Mouse (Mus musculus) heart, postnatal 14 days (tissue): ENCODE measurements around the gene Dnajb12. TPM values are rescaled to one million over a fixed set of nuclear protein-coding genes. Genes with fewer than 3 reads are reported as not detected.

ENCODE experiments used
- DNase-seq, 2 experiments: peaks; one replicate each; pipeline ENCODE4 v3.0.0; 2021 to 2022
- intact Hi-C: fragments of 180-260 bp; cut with DNase I; formaldehyde crosslinking; loops from one replicate; pipeline ENCODE4 v1.15.1; 2025
- total RNA-seq, 2 experiments: library from RNA; stranded (reverse); gene quantifications; 2 replicates each; pipeline ENCODE4 v1.2.3; 2021

Gene Dnajb12
- total RNA-seq, 2 experiments from 2014 or later: 34.7 to 35.7 TPM

DNA sequence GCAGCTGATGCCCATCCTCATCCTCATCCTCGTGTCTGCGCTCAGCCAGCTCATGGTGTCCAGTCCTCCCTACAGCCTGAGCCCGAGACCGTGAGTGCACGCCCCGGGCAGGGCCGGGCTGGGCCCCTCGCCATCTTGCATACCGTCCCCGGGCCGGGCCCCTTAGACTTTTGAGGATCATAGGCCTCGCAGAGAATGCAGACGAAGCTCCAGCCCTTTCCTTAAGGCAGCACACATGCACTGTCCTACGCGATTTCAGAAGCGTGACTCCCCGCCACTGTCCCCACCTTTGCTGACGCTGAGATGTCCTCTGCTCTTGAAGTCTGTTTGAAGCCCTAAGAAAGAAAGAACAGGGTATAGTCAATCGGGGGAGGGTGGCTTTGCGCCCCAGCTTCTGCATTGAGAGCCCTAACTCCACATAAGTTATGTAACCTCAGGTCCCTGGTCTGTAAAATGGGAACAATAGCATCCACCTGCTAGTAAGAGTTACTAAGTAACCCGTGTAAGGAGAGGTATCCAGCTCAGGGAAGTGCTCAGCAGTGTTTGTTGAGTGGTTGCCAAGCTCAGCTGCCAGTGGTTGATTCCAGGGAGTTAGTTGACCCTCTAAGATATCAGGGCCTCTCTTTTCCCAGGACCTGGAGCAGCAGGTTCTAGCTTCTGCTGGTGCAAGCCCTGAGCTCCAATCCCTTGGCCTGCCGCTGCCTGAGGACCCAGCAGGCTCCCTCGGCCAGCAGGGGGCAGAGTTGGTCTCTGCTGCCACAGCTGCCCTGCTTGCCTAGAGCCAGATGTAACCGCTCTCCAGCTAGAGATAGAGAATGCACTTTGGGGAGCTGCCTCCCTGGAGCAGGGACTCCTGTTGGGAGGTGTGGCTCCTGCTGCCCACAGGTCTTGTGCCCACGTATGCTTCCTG, 15.2 kb downstream of the Dnajb12 start:
- intact Hi-C loops: loop anchor here (1.0 to 5.0 kb wide), 4 partner anchors 57 to 353 kb away; partner anchors contain the start of gene Ddit4
- peak; percentile 94 to 95 for DNase-seq

DNA sequence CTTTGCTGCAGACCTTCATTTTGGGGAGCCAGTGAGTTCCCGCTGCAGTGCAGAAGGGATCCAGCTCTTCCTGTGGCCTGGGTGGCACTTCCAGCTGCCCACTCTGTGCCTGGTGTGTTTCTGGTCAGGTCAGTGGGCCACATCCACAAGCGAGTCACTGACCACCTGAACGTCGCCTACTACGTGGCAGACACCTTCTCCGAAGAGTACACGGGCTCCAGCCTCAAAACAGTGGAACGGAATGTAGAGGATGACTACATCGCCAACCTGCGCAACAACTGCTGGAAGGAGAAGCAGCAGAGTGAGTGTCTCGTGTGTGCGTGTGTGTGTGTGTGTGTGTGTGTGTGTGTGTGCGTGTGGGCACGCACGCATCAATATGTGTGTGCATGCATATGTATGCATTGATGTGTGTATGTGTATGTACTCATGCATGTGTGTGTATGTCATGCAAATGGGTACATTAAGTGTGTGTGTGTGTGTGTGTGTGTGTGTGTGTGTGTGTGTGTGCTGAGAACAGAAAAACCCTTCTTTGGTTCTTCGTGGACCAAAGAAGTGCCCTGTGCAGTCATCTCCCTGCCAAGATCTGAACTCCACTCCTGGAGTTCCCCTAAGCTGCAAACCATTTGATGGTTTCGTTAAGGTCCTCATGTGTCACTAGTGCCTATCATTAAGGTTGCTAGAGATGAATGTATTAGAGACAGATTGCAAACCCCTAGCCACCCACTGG, 16.3 kb downstream of the Dnajb12 start:
- DNase-seq: no peak
- intact Hi-C loops: loop anchor here (5.0 kb wide), 1 partner anchor 87 kb away; no protein-coding TSS in a partner anchor

DNA sequence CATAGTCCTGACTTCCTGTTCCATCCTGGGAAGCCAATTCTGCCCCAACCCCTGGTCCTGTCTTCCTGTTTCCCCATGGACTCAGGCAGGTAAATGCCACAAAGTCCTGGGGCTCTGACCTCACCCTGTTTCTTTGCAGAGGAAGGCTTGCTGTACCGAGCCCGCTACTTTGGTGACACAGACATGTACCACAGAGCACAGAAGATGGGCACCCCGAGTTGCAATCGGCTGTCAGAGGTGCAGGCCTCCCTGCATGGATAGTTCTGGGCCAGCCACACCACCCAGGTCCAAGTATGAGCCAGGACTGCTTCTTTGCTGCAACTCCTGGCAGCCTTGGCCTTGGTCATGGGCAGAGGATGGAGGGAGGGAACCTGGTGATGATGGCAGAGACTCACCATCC, 16.9 kb downstream of the Dnajb12 start:
- intact Hi-C loops: loop anchor here (5.0 kb wide), 1 partner anchor 86 kb away; no protein-coding TSS in a partner anchor
- DNase-seq: no peak

DNA sequence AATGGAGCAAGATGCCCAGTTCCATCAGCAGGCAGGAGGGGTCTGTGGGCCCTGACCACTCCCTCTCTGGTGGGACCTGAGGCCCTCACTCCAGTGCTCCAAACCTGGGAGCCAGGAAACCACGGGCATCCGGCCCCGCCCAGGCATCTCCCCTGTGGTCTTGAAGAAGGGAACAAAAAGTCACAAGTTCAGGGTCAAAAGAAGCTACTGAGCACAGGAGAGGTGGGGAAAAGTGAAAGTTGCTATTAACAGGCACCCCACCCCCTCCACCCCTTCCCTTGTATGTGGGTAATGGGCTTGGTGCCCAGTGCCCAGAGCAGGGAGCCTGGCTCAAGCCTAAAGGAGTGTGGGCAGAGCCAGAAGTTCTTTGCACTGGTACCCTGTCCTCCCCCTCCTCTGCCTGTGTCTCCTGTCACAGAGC, 17.6 kb downstream of the Dnajb12 start:
- intact Hi-C loops: loop anchor here (5.0 kb wide), 1 partner anchor 85 kb away; no protein-coding TSS in a partner anchor
- DNase-seq: no peak

DNA sequence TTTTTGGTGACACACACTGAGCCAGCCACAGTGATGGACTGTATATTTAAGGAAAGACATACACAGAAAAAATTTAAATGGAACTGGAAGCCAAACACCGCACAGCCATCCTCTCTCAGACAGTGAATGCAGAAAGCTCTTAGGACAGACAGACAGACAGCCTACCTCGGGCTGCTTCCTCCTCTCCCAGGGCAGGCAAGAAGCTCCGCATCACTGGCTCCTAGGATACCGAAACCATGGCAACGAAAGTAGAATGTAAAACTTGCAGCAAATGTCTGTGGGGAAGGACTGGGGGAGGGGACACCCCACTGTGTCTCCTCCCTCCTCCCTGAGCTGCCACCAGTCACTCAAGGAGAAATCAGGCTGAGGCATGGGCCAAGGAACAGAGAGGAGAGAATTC, 18.2 kb downstream of the Dnajb12 start:
- intact Hi-C loops: loop anchor here (5.0 kb wide), 1 partner anchor 85 kb away; no protein-coding TSS in a partner anchor
- DNase-seq: no peak

DNA sequence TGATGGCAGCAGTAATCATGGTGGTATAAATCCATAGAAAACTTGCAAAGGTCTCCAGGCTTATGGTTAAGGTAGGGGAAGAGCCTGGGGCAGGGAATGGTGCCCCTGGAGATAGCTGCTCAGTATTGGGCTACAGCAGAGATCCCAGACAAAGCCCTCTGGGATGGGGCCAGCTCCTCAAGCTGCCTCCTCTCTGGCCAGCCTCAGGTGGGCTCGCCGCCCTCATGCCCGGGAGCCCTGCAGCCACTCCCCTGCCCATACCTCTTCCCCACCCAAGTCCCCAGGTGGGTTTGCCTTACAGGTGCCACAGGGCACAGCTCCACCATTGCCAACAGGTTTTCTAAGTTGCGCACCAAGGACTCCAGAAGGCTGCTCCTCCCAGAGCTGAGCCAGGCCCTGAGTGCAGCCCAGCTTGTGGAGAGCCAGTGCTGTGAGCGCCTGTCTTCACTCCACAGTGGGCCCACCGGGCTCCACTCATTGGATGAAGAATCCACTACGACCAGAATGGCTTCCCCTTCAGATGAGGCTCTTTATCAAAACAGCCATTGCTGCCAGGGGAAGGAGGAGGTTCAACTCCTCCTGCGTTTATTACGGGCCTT, 18.9 kb downstream of the Dnajb12 start:
- DNase-seq: no peak

DNA sequence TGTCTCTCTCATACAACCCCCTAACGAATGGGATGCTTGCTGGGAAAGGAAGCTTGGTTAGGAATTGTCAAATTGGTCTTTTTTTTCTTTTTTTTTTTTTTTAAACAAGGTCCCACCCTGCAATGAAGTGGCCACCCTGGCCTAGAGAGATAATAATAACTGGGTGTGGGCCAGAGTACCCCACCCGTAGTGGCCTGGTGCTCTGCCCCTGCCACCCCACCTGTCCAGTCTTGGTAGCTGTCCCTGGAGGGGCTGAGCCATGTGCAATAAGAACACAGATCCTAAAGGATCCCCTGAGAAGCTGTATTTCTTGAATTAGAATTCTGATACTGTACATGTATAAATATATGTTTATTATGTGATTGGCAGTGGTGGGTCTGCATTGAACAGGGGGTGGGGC, 19.6 kb downstream of the Dnajb12 start:
- intact Hi-C loops: loop anchor here (5.0 kb wide), 1 partner anchor 83 kb away; no protein-coding TSS in a partner anchor
- DNase-seq: no peak

More for the DNA sequence above, 18.9 kb downstream of the Dnajb12 start:
- intact Hi-C loops: loop anchor here (5.0 kb wide), 1 partner anchor 84 kb away; no protein-coding TSS in a partner anchor

DNA sequence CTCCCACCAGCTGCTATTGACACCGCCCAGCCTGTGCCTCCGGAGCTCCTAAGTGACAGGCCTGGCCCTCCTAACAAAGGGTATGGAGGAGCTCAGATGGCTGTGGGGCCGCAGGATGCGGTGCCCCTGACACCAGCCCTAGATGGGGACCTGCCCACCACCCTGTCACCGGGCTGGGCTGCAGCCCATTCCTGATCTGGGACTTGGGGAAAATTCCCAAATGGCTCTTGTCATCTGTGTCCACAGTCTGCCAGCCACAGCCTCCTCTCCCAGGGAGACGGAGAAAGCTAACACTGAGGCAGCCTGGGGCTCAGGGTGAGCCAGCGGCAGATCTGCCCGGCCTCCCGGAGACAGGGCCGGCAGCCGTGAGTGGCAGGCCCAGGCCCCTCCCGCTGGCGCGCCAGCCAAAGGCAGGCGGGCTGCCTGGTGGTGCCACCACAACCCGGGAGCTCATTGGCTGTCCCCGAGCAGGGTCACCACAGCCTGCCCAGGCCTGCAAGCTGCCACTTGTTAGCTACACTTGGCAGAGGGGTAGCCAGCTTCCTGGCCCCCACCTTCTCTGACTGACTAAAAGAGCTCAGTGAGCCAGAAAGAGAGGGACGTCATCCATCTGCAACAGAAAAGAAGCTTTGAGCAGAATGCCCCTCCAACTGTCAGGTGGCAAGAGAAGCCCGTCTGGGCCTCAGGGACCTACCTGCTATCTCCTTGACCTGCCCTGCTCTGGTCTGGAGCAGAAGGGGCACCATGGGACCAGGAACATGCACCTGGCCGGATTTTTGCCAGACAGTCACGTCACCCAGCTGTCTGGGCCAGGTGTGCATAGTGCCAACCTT, 20.2 kb downstream of the Dnajb12 start:
- peak; percentile 78 to 86 for DNase-seq
- intact Hi-C loops: loop anchor here (5.0 kb wide), 1 partner anchor 83 kb away; no protein-coding TSS in a partner anchor

DNA sequence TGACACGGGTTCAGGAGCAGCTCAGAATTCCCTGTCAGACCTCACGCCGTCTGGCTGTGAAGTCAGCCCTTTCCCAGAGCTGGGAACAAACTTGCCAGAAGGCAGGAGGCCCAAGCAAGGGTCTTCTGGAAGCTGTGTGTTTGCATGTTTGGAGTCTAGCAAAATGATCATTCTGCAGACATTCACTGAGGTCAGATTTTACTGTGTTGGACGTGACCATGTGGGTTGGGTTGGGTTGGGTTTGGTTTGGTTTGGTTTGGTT, 20.7 kb downstream of the Dnajb12 start:
- intact Hi-C loops: no loop called here
- no peak for DNase-seq

DNA sequence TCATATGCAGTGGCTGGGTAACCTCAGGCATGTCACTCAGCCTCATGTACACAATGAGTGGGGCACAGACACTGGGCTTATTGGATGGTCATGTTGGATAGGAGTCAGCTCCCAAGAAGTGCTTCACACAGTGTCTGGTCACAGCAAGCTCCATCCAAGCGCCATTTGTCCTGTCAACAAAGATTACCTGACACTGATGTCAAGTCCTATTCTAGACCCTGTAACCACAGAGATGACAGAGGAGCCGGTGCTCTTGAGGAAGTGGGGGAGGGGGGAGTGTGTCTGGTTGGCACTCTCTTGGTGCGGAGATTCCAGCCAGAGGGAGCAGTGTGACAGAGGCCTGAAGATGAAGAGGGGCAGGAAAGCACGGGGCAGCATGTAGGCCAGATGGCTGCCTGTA, 21.6 kb downstream of the Dnajb12 start:
- no peak for DNase-seq
- intact Hi-C loops: no loop called here

DNA sequence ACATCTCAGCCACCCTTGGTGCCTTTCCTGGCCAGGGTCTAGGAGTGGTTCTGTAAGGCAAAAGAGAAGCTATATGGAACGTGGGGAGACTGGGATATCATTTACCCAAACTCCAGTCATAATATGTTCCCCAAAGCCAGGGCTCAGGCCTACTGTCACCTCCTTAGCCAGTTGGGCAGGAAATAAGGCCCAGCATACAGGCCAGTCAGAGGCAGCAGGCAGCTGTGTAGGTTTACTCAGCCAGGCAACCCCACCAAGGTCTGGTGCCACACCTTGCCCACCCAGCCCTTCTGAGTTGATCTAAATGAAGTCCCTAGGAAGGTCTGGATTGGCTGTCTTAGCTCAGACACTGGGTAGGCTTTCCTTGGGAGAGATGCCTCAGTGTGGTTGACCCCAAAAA, 22.1 kb downstream of the Dnajb12 start:
- intact Hi-C loops: no loop called here
- no peak for DNase-seq

DNA sequence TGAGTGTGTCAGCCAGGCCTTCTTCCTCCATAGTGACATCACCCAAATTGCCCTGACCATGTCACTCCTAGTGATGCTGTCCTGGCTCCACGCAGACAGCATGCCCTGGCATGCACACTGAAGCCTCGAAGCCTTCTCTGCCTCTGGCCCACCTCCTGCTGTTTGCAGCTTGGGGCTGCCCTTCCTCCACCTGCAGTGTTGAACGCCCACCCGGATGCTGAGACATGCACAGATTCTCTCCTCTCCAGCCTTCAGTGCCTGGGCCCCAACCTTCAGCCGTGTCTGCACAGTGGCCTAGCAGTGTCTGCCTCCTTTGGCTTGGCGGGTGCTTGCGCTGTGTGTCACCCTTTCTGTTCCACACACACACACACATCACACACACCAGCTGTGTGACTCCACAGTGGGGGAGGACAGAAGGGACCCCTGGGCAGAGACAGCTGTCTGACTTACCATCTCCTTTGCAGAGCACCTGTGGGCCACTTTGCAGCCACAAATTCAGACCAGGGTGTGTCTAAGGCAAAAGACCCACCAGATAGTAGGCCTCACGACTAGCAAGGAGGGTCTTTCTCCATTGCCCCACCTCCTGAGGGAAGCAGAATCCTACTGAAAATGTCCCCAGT, 22.7 kb downstream of the Dnajb12 start:
- intact Hi-C loops: no loop called here
- DNase-seq: no peak

DNA sequence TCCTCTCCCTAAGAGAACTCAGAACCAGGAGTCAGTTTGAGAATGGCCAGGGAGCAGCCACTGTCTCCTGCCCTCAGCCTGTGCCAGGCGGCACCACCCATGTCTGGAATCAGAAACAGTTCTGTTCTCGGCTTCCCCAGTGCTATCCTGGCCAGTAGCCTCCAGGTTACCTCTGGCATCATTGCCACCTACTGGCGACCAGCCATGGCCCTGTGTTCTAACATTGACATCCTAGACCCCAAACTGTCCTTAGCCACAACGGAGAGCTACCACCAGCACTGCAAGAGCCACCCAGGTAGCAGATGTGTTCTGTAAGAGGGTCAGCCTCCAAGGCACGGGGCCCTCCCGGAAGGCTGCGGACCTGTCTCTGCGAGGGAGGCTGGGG, 23.2 kb downstream of the Dnajb12 start:
- no peak for DNase-seq
- intact Hi-C loops: no loop called here

DNA sequence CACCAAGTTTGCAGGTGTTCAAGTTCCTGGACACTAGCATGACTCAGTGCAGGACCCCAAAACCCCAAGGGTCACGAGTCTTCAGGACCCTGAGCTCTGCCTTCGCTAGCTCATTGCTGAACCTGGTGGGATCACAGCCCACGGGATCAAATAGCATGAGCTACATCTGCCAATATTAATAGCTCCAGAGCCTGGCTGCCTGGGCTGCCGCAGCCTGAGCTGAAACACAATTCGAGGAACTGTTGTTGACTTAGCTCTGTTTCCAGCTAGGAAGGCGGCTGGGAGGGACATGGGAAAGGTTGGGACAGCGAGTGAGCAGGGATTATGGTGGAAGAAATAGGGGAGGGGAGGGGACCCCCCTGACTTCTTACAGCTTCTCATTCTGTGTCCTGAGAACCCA, 23.8 kb downstream of the Dnajb12 start:
- intact Hi-C loops: no loop called here
- DNase-seq: no peak

DNA sequence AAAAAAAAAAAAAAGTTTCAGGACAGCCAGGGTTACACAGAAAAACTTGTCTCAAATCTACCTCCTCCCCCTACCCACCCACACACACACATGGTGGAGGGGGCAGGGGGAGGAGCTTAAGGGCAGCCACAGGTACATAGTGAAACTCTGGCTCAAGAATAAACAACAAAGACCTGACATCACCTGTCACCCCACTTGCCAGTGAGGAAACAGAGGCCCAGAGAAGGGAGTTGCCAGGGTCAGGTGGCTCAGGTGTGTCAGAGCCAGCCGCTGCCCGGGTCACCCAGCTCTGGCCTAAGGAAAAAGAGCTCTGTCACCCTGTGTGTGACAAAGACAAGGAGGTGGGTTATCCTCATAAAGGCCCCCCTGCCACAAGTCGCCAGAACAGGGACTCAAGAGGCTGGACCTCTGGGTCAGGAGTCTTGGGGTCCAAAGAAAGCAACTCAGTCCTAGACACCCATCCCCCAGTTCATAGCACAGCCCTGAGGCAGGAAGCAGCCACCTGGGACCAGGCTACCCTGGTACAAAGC, 27.8 kb downstream of the Dnajb12 start:
- no peak for DNase-seq
- intact Hi-C loops: no loop called here

DNA sequence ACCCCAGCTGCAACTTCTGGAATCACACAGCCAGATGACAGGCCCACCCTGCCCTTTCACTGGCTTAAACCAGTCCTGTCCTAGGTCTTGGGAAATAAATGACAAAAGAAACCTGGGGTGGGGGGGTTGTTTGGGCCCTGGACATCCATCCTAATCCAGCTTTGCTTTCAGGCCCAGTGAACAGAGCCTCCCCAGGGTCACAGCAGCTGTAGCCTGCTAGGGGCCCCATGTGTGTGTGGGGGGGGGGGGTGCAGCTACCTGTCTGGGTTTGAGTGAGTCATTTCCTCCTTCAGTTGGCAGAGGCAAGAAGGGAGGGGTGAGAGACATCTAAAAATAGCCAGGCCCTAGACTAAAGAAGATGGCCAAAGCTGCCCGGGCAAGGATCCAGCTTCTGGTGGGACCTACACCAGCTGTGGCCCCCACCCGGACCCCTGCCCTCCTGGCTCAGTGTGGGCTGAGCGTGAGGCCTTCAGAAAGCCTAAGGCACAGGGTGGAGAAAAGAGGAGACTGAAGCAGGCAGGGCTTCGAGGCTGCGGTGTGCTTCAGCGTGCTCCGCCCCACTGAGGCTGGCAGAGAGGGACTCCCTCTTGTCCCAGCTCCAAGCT, 28.4 kb downstream of the Dnajb12 start:
- no peak for DNase-seq
- intact Hi-C loops: no loop called here

DNA sequence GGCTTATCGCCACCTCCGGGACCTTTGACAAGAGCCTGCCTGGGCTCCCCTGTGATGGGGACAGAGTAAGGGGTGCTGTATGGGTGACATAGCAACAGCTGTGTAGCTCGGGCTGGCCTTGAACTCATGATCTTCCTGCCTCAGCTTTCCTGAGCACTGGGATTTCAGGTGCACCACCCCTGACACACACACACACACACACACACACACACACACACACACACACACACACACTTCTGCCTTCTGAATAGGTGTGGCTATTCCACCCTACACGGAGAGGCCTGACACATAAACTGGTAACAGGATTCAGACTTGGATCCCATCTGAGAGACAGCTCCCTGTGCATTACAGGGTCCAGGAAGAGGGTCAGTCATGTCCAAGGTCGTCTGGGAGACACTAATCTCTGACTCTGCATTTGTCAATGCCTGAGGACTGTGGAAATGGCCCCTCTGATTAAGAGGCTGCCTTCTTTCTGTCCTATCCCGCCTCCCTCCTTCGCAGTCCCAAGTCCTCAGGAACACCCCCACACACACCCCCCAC, 29.5 kb downstream of the Dnajb12 start:
- intact Hi-C loops: no loop called here
- no peak for DNase-seq

DNA sequence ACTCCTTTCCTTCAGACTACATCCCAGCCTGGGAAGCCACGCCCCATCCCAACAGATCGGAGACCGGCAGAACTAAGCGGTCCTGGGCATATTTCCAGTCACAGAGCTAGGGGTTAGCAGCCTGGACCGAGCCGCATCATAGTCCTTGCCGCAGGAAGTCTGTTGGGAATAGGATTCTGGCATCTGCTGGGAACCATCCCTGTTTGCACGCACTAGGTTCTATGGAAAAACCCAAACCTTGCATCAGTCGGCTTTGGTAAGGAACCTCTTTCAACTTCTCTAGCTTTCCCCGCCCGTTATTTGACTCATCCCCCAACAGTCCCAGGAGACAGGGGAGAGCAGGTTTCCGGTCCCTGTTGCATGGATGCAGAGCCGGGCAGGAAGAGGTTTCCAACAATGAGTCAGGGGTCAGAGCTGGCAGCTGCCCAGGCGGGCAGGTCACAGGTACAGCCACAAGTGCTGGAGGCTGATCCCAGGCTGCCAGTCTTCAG, 30.0 kb downstream of the Dnajb12 start:
- intact Hi-C loops: no loop called here
- peak; percentile 74 to 75 for DNase-seq

DNA sequence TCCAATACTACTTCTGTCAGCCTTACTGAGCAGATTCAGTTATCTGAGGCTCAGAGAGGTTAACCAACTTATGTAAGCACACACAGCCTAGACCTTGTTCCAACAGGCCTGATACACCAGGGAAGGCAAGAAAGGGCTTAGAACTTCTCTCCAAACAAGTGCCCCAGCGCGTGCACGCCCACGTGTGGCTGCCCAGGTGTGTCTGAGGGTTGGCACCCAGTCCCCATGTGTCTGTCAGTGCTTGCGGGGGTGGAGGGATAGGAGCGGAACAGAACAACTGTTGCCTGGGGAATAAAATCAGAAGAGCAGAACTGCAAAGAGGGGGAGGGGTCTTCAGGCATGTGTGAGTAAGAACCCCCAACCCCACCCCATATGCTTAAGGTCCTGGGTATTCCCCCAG, 31.7 kb downstream of the Dnajb12 start:
- DNase-seq: no peak
- intact Hi-C loops: no loop called here
